Mouse (Mus musculus): ENCODE data around the gene Krcc1. TPM values are rescaled to one million over a fixed set of nuclear protein-coding genes. Genes with fewer than 3 reads are reported as not detected.

The Krcc1 gene
- polyA plus RNA-seq, 1 experiment from 2014 or later: 60.2 TPM

- Histone ChIP-seq H3K36me3 (ENCODE audit: control insufficient read depth, insufficient read depth, low read length) (peaks cover 5% of the 10 kb centered on the region; the same call in 1 of the 2 replicates), H3K9me3 (replicated peaks; ENCODE audit: control insufficient read depth, low read length) (no peaks in the 10 kb centered on the region), H3K9ac (ENCODE audit: low read depth, low read length) (no peak overlapping the region), H3K27ac (ENCODE audit: low read depth, low read length) (no peak overlapping the region), H3K27me3 (ENCODE audit: control insufficient read depth, insufficient read depth, low read length) (no peaks in the 10 kb centered on the region), H3K4me3 (ENCODE audit: low read depth, low read length) (no peak overlapping the region), H3K4me1 (ENCODE audit: control insufficient read depth, insufficient read depth, low read length) (peaks cover 13% of the 10 kb centered on the region), H3K4me2 (no peak overlapping the region)
- ATAC-seq (replicated peaks; ENCODE audit: insufficient number of reproducible peaks, low FRiP score, low TSS enrichment): no peak
- WGBS (ENCODE audit: insufficient replicate concordance): 88% methylated on average over 26 of the region's 26 CpGs
Observed at GRCm38 (mm10) chr6:71239069-71239750, 32.3 kb upstream of the Krcc1 start.

DNA sequence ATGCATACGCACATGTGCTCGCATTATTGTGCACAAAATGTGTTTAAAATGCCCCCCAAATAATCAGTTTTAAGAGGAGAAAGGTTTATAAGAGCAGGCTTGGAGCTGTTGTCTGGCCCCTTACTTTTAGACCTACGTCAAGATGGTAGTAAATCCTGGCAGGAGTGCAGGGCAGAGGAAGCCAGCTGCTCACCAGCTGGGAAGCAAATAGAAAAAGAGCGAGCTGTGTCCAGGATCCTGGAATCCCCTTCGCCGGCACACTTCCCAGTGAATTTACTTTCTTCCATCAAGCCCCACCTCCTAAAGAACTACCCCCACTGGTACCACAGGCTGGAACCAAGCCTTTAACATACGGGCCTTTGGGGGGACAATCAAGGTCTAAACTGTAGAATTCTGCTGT, 30.6 kb upstream of the Krcc1 start:
- peak overlapping the region; percentile 35; the same call in 1 of the 2 replicates for H3K27ac ChIP-seq (ENCODE audit: low read depth, low read length)
- no peak for ATAC-seq (replicated peaks; ENCODE audit: insufficient number of reproducible peaks, low FRiP score, low TSS enrichment)

GRCm38 (mm10) chr6:71242811-71243210, 28.7 kb upstream of the Krcc1 start:
- Histone ChIP-seq H3K9me3 (replicated peaks; ENCODE audit: control insufficient read depth, low read length) (no peaks in the 10 kb centered on the region), H3K9ac (ENCODE audit: low read depth, low read length) (no peak overlapping the region), H3K4me2 (no peak overlapping the region), H3K27ac (ENCODE audit: low read depth, low read length) (no peak overlapping the region), H3K4me3 (ENCODE audit: low read depth, low read length) (no peak overlapping the region), H3K36me3 (ENCODE audit: control insufficient read depth, insufficient read depth, low read length) (no peaks in the 10 kb centered on the region; the same call in 1 of the 2 replicates), H3K27me3 (ENCODE audit: control insufficient read depth, insufficient read depth, low read length) (no peaks in the 10 kb centered on the region), H3K4me1 (ENCODE audit: control insufficient read depth, insufficient read depth, low read length) (peaks cover 13% of the 10 kb centered on the region)
- ATAC-seq (replicated peaks; ENCODE audit: insufficient number of reproducible peaks, low FRiP score, low TSS enrichment): no peak
- 63% methylated on average over 1 of the region's 1 CpGs for WGBS (ENCODE audit: insufficient replicate concordance)

More for the DNA sequence above, 30.6 kb upstream of the Krcc1 start:
- Histone ChIP-seq H3K9me3 (replicated peaks; ENCODE audit: control insufficient read depth, low read length) (no peaks in the 10 kb centered on the region), H3K9ac (ENCODE audit: low read depth, low read length) (no peak overlapping the region), H3K36me3 (ENCODE audit: control insufficient read depth, insufficient read depth, low read length) (peaks cover 3% of the 10 kb centered on the region; the same call in 1 of the 2 replicates), H3K4me2 (no peak overlapping the region), H3K27me3 (ENCODE audit: control insufficient read depth, insufficient read depth, low read length) (no peaks in the 10 kb centered on the region), H3K4me3 (ENCODE audit: low read depth, low read length) (no peak overlapping the region), H3K4me1 (ENCODE audit: control insufficient read depth, insufficient read depth, low read length) (peaks cover 13% of the 10 kb centered on the region)
- WGBS (ENCODE audit: insufficient replicate concordance): 77% methylated on average over 7 of the region's 7 CpGs

GRCm38 (mm10) chr6:71243258-71243657, 28.2 kb upstream of the Krcc1 start:
- Histone ChIP-seq H3K9me3 (replicated peaks; ENCODE audit: control insufficient read depth, low read length) (no peaks in the 10 kb centered on the region), H3K9ac (ENCODE audit: low read depth, low read length) (no peak overlapping the region), H3K36me3 (ENCODE audit: control insufficient read depth, insufficient read depth, low read length) (no peaks in the 10 kb centered on the region; the same call in 1 of the 2 replicates), H3K4me3 (ENCODE audit: low read depth, low read length) (no peak overlapping the region), H3K27me3 (ENCODE audit: control insufficient read depth, insufficient read depth, low read length) (no peaks in the 10 kb centered on the region), H3K4me2 (no peak overlapping the region), H3K27ac (ENCODE audit: low read depth, low read length) (no peak overlapping the region), H3K4me1 (ENCODE audit: control insufficient read depth, insufficient read depth, low read length) (peaks cover 13% of the 10 kb centered on the region)
- no peak for ATAC-seq (replicated peaks; ENCODE audit: insufficient number of reproducible peaks, low FRiP score, low TSS enrichment)
- WGBS (ENCODE audit: insufficient replicate concordance): 82% methylated on average over 3 of the region's 3 CpGs

DNA sequence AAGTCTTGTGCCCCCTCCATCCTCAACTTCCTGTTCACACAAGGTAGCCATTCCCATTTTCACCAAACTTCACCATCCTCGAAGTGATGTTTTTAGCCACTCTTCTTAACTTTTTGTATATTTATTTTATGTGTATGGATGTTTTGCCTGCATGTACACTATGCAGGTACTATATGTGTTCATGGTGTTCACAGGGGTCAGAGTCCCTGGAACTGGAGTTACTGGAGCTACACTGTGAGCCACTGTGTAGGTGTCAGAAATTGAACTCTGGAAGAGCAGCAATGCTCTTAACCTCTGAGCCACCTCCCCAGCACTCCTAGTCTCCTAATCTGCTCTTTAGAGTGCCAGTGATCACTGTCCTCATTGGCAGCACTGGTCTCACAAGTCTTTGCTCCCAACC, 23.1 kb upstream of the Krcc1 start:
- no peak for ATAC-seq (replicated peaks; ENCODE audit: insufficient number of reproducible peaks, low FRiP score, low TSS enrichment)
- no peak overlapping the region for H3K9ac ChIP-seq (ENCODE audit: low read depth, low read length)
- H3K27ac ChIP-seq (ENCODE audit: low read depth, low read length): peak overlapping the region; percentile 82
- no peaks in the 10 kb centered on the region for H3K36me3 ChIP-seq (ENCODE audit: control insufficient read depth, insufficient read depth, low read length)
- no peaks in the 10 kb centered on the region for H3K9me3 ChIP-seq (replicated peaks; ENCODE audit: control insufficient read depth, low read length)
- H3K4me2 ChIP-seq: no peak overlapping the region
- no peak overlapping the region for H3K4me3 ChIP-seq (ENCODE audit: low read depth, low read length)
- WGBS (ENCODE audit: insufficient replicate concordance): 77% methylated on average over 1 of the region's 1 CpGs
- H3K27me3 ChIP-seq (ENCODE audit: control insufficient read depth, insufficient read depth, low read length): no peaks in the 10 kb centered on the region
- peaks cover 20% of the 10 kb centered on the region for H3K4me1 ChIP-seq (ENCODE audit: control insufficient read depth, insufficient read depth, low read length)

DNA sequence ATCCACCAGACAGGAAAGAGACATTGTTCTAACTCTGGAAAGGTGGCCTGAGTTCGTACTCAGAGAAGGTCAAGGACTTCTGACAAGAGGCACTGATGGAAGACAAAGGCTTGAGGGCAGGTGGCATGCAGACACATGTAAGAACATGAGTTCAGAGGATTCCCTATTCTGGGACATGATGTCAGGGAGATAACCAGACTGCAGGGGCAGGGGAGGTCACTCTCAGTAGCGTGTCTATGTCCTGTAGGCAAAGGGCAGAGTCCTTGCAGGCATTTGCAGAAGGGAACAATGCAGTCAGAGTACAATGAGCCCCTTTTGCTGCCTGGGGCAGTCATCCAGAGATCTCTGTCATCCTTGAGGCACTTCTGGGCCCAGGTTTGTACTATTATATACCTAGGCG, 21.9 kb upstream of the Krcc1 start:
- Histone ChIP-seq H3K9me3 (replicated peaks; ENCODE audit: control insufficient read depth, low read length) (no peaks in the 10 kb centered on the region), H3K27ac (ENCODE audit: low read depth, low read length) (peak overlapping the region; percentile 82), H3K27me3 (ENCODE audit: control insufficient read depth, insufficient read depth, low read length) (no peaks in the 10 kb centered on the region), H3K4me3 (ENCODE audit: low read depth, low read length) (no peak overlapping the region), H3K36me3 (ENCODE audit: control insufficient read depth, insufficient read depth, low read length) (no peaks in the 10 kb centered on the region), H3K4me1 (ENCODE audit: control insufficient read depth, insufficient read depth, low read length) (peaks cover 20% of the 10 kb centered on the region), H3K9ac (ENCODE audit: low read depth, low read length) (no peak overlapping the region), H3K4me2 (no peak overlapping the region)
- ATAC-seq (replicated peaks; ENCODE audit: insufficient number of reproducible peaks, low FRiP score, low TSS enrichment): no peak
- 46% methylated on average over 3 of the region's 3 CpGs for WGBS (ENCODE audit: insufficient replicate concordance)

- Histone ChIP-seq H3K27ac (ENCODE audit: low read depth, low read length) (0 out of 2 replicates have a peak overlapping the region, but pooled peaks have one; percentile 38), H3K4me3 (ENCODE audit: low read depth, low read length) (no peak overlapping the region), H3K4me2 (no peak overlapping the region), H3K9me3 (replicated peaks; ENCODE audit: control insufficient read depth, low read length) (no peaks in the 10 kb centered on the region), H3K27me3 (ENCODE audit: control insufficient read depth, insufficient read depth, low read length) (no peaks in the 10 kb centered on the region), H3K4me1 (ENCODE audit: control insufficient read depth, insufficient read depth, low read length) (peaks cover 20% of the 10 kb centered on the region), H3K9ac (ENCODE audit: low read depth, low read length) (no peak overlapping the region), H3K36me3 (ENCODE audit: control insufficient read depth, insufficient read depth, low read length) (no peaks in the 10 kb centered on the region)
- no peak for ATAC-seq (replicated peaks; ENCODE audit: insufficient number of reproducible peaks, low FRiP score, low TSS enrichment)
- 60% methylated on average over 8 of the region's 8 CpGs for WGBS (ENCODE audit: insufficient replicate concordance)
Observed at GRCm38 (mm10) chr6:71250951-71251350, 20.5 kb upstream of the Krcc1 start.

- H3K9ac ChIP-seq (ENCODE audit: low read depth, low read length): no peak overlapping the region
- no peak for ATAC-seq (replicated peaks; ENCODE audit: insufficient number of reproducible peaks, low FRiP score, low TSS enrichment)
Observed at GRCm38 (mm10) chr6:71254456-71254855, 17.0 kb upstream of the Krcc1 start.

DNA sequence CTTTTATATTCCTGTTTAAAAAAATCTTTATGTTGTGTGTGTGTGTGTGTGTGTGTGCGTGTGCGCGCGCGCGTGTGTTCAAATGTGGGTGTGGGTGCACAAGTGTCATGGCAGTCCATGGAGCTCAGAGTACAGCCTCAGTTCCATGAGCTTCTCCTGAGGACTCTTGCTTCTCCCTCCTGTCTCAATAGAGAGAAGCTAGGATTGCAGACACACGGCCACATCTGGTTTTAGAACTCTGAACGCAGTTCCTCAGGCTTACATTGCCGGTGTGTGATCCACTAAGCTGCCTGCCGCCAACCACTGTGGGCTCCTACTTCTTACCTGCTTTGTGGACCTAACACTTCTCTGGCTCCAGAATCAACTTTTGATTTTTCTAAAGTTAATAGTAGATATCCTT, 15.3 kb upstream of the Krcc1 start:
- no peak overlapping the region for H3K4me3 ChIP-seq (ENCODE audit: low read depth, low read length)
- H3K27ac ChIP-seq (ENCODE audit: low read depth, low read length): no peak overlapping the region
- no peak for ATAC-seq (replicated peaks; ENCODE audit: insufficient number of reproducible peaks, low FRiP score, low TSS enrichment)
- H3K4me1 ChIP-seq (ENCODE audit: control insufficient read depth, insufficient read depth, low read length): no peaks in the 10 kb centered on the region
- H3K27me3 ChIP-seq (ENCODE audit: control insufficient read depth, insufficient read depth, low read length): no peaks in the 10 kb centered on the region
- WGBS (ENCODE audit: insufficient replicate concordance): 92% methylated on average over 10 of the region's 10 CpGs
- H3K4me2 ChIP-seq: no peak overlapping the region
- no peaks in the 10 kb centered on the region for H3K36me3 ChIP-seq (ENCODE audit: control insufficient read depth, insufficient read depth, low read length)
- no peak overlapping the region for H3K9ac ChIP-seq (ENCODE audit: low read depth, low read length)
- H3K9me3 ChIP-seq (replicated peaks; ENCODE audit: control insufficient read depth, low read length): no peaks in the 10 kb centered on the region

More at GRCm38 (mm10) chr6:71254456-71254855, 17.0 kb upstream of the Krcc1 start:
- no peak overlapping the region for H3K27ac ChIP-seq (ENCODE audit: low read depth, low read length)
- 75% methylated on average over 6 of the region's 6 CpGs for WGBS (ENCODE audit: insufficient replicate concordance)
- peaks cover 10% of the 10 kb centered on the region for H3K4me1 ChIP-seq (ENCODE audit: control insufficient read depth, insufficient read depth, low read length)
- no peak overlapping the region for H3K4me3 ChIP-seq (ENCODE audit: low read depth, low read length)
- no peaks in the 10 kb centered on the region for H3K27me3 ChIP-seq (ENCODE audit: control insufficient read depth, insufficient read depth, low read length)
- H3K9me3 ChIP-seq (replicated peaks; ENCODE audit: control insufficient read depth, low read length): no peaks in the 10 kb centered on the region
- no peaks in the 10 kb centered on the region for H3K36me3 ChIP-seq (ENCODE audit: control insufficient read depth, insufficient read depth, low read length)
- H3K4me2 ChIP-seq: no peak overlapping the region; the same call in 1 of the 2 replicates

Measured in heart, embryonic 11.5 days (tissue).